Mouse (Mus musculus) brain, embryonic 18.5 days (tissue): ENCODE results near the gene Gm8281.
"Not testable (repeated sequence)": the region's sequence is repeated elsewhere in the genome, so short reads cannot be mapped to it uniquely, and the experiment has no call there.

Experiments
- DNase-seq: peaks from one replicate; pipeline ENCODE4 v3.0.0-alpha.2; 2012; ENCODE audit warnings: low read depth, low spot score

Gene Gm8281

GRCm38 (mm10) chr14:5070611-5071490, at the start of gene Gm8281:
Gene Gm8281 (plus strand): TSS chr14:5071040.
- DNase-seq: not testable (repeated sequence)

- DNase-seq: not testable (repeated sequence)
Measured at GRCm38 (mm10) chr14:5050329-5050728, 20.5 kb upstream of the Gm8281 start, which contains the start of gene 4930555G01Rik. Gene 4930555G01Rik (plus strand): TSS chr14:5050629.

- not testable (repeated sequence) for DNase-seq
Measured at GRCm38 (mm10) chr14:5131219-5131618, 60.4 kb downstream of the Gm8281 start, which contains the start of gene Gm8279. Gene Gm8279 (plus strand): TSS chr14:5131519.
